Mouse (Mus musculus): Measurements from ENCODE around the gene P2rx5. TPM values are rescaled to one million over a fixed set of nuclear protein-coding genes. Genes with fewer than 3 reads are reported as not detected.

P2rx5 gene
- polyA plus RNA-seq, 1 experiment from 2014 or later: 0.45 TPM

DNA sequence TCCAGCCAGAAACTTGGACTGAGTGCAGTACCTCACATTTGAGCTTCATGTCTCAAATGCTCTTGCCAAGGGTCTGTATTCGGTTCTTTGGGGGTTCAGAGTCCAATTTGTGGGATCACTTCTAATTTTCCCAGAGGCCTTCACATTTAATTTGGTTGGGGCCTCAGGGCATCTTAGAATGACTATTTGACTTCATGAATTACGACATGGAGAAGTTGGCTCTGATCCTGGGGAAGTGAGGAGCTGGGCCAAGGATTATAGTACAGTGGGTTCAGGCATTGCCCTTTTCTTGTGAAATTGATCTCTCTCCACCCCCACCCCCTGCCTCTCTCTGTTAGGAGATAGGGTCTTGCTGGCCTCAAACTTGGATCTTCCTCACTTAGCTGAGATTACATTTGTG is 40.8 kb downstream of the P2rx5 start:
- Histone ChIP-seq H3K27ac (replicated peaks) (peak overlapping the region; percentile 38; the same call in 1 of the 2 replicates), H3K36me3 (peaks cover 2% of the 10 kb centered on the region; the same call in 1 of the 2 replicates), H3K4me1 (replicated peaks) (peaks cover 27% of the 10 kb centered on the region), H3K9ac (no peak overlapping the region), H3K27me3 (no peaks in the 10 kb centered on the region), H3K9me3 (no peaks in the 10 kb centered on the region), H3K4me3 (no peak overlapping the region), H3K4me2 (no peak overlapping the region)
- no peak for ATAC-seq (ENCODE audit: low read depth)
- WGBS: 76% methylated on average over 2 of the region's 2 CpGs

GRCm38 (mm10) chr11:73201597-73201996 is 41.4 kb downstream of the P2rx5 start:
- H3K9me3 ChIP-seq: no peaks in the 10 kb centered on the region
- no peak overlapping the region for H3K9ac ChIP-seq
- H3K4me3 ChIP-seq: no peak overlapping the region
- WGBS: 36% methylated on average over 4 of the region's 4 CpGs
- no peaks in the 10 kb centered on the region for H3K36me3 ChIP-seq
- ATAC-seq (ENCODE audit: low read depth): no peak
- H3K27ac ChIP-seq (replicated peaks): no peak overlapping the region
- no peak overlapping the region for H3K4me2 ChIP-seq
- H3K27me3 ChIP-seq: no peaks in the 10 kb centered on the region
- H3K4me1 ChIP-seq (replicated peaks): peaks cover 30% of the 10 kb centered on the region

DNA sequence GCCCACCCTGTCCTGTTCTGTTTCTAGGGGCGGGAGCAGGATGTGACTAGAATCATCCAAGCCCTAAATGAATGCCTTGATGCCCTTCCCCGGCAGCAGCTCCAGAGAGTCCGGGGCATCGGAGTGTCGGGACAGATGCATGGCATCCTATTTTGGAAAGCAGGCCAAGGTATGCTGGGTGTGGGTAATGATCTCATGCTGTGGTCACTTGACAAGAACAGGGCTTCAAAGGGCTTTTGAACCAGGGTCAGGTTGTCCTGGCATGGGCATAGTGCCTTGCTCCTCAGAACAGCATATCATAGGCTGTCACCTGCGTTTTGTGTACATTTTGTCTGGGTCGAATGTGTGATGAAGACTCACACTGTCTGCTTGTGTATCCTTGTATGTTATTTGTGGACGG is 43.7 kb downstream of the P2rx5 start:
- Histone ChIP-seq H3K4me2 (no peak overlapping the region), H3K27me3 (no peaks in the 10 kb centered on the region), H3K9ac (no peak overlapping the region), H3K27ac (replicated peaks) (no peak overlapping the region), H3K36me3 (no peaks in the 10 kb centered on the region), H3K4me3 (no peak overlapping the region), H3K9me3 (no peaks in the 10 kb centered on the region), H3K4me1 (replicated peaks) (peaks cover 13% of the 10 kb centered on the region)
- ATAC-seq (ENCODE audit: low read depth): no peak
- WGBS: 85% methylated on average over 8 of the region's 8 CpGs

GRCm38 (mm10) chr11:73205194-73205593 is 45.0 kb downstream of the P2rx5 start:
- H3K4me1 ChIP-seq (replicated peaks): 0 out of 2 replicates have a peak, but pooled peaks cover 7% of the 10 kb centered on the region
- no peaks in the 10 kb centered on the region for H3K9me3 ChIP-seq
- no peaks in the 10 kb centered on the region for H3K27me3 ChIP-seq
- H3K27ac ChIP-seq (replicated peaks): no peak overlapping the region
- H3K4me2 ChIP-seq: no peak overlapping the region
- H3K9ac ChIP-seq: no peak overlapping the region
- WGBS: 74% methylated on average over 7 of the region's 7 CpGs
- no peak for ATAC-seq (ENCODE audit: low read depth)
- H3K36me3 ChIP-seq: no peaks in the 10 kb centered on the region
- H3K4me3 ChIP-seq: no peak overlapping the region

- 0 out of 2 replicates have a peak, but pooled peaks cover 7% of the 10 kb centered on the region for H3K4me1 ChIP-seq (replicated peaks)
- no peak overlapping the region for H3K4me2 ChIP-seq
- ATAC-seq (ENCODE audit: low read depth): no peak
- 89% methylated on average over 2 of the region's 2 CpGs for WGBS
- H3K4me3 ChIP-seq: no peak overlapping the region
- no peaks in the 10 kb centered on the region for H3K9me3 ChIP-seq
- no peak overlapping the region for H3K9ac ChIP-seq
- no peaks in the 10 kb centered on the region for H3K27me3 ChIP-seq
- no peak overlapping the region for H3K27ac ChIP-seq (replicated peaks)
- no peaks in the 10 kb centered on the region for H3K36me3 ChIP-seq
These were observed 47.4 kb downstream of the P2rx5 start for GRCm38 (mm10) chr11:73207621-73208020.

DNA sequence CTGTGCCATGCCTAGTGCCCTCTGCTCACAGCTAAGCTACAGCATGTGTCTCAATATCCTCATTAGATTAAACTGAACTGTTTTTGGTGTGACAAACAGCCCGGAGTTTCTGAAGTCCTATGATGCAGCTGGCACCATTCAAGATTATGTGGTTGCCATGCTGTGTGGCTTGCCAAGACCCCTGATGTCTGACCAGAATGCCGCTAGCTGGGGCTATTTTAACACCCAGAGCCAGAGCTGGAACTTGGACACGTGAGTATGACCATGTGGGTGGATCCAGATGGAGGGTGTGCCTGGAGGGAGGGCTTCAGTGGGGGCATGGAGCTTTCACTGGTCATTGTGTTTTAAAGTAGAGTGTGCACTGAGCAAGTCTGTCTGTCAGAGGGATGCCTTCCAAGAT is 53.7 kb downstream of the P2rx5 start:
- Histone ChIP-seq H3K4me3 (no peak overlapping the region), H3K9ac (no peak overlapping the region), H3K27me3 (no peaks in the 10 kb centered on the region), H3K4me2 (no peak overlapping the region), H3K9me3 (no peaks in the 10 kb centered on the region), H3K36me3 (no peaks in the 10 kb centered on the region), H3K4me1 (replicated peaks) (no peaks in the 10 kb centered on the region), H3K27ac (replicated peaks) (no peak overlapping the region)
- WGBS: 79% methylated on average over 3 of the region's 3 CpGs
- ATAC-seq (ENCODE audit: low read depth): no peak

GRCm38 (mm10) chr11:73219671-73220070 is 59.5 kb downstream of the P2rx5 start:
- WGBS: 69% methylated on average over 2 of the region's 2 CpGs
- ATAC-seq (ENCODE audit: low read depth): no peak
- Histone ChIP-seq H3K9ac (no peak overlapping the region), H3K4me2 (no peak overlapping the region), H3K4me3 (no peak overlapping the region), H3K27ac (replicated peaks) (no peak overlapping the region), H3K27me3 (no peaks in the 10 kb centered on the region), H3K36me3 (no peaks in the 10 kb centered on the region), H3K4me1 (replicated peaks) (no peaks in the 10 kb centered on the region), H3K9me3 (no peaks in the 10 kb centered on the region)

- Histone ChIP-seq H3K27me3 (no peaks in the 10 kb centered on the region), H3K9ac (no peak overlapping the region), H3K27ac (replicated peaks) (no peak overlapping the region), H3K4me1 (replicated peaks) (no peaks in the 10 kb centered on the region), H3K36me3 (no peaks in the 10 kb centered on the region), H3K4me3 (no peak overlapping the region), H3K4me2 (no peak overlapping the region), H3K9me3 (no peaks in the 10 kb centered on the region)
- ATAC-seq (ENCODE audit: low read depth): no peak
- WGBS: 88% methylated on average over 1 of the region's 1 CpGs
These were observed 60.4 kb downstream of the P2rx5 start for GRCm38 (mm10) chr11:73220651-73221050.

Other genes starting within 250 kb of the P2rx5 start
- 0.80 and 1.3 TPM in 2 replicates for gene Atp2a3, start 199.3 kb upstream of the P2rx5 start, polyA plus RNA-seq (2015; fragmentation: Nextera tagmentation; extraction: Ambion mirVana)
- gene P2rx1, start 161.3 kb upstream of the P2rx5 start, polyA plus RNA-seq (2015; fragmentation: Nextera tagmentation; extraction: Ambion mirVana): 0.38 and 0.96 TPM in 2 replicates
- 18.7 and 20.9 TPM in 2 replicates for gene Camkk1, start 141.4 kb upstream of the P2rx5 start, polyA plus RNA-seq (2015; fragmentation: Nextera tagmentation; extraction: Ambion mirVana)
- 11.6 and 14.1 TPM in 2 replicates for gene Ncbp3, start 112.6 kb upstream of the P2rx5 start, polyA plus RNA-seq (2015; fragmentation: Nextera tagmentation; extraction: Ambion mirVana)
- 0.14 and 0.17 TPM in 2 replicates for gene Itgae, start 69.8 kb upstream of the P2rx5 start, polyA plus RNA-seq (2015; fragmentation: Nextera tagmentation; extraction: Ambion mirVana)
- 2.9 and 4.8 TPM in 2 replicates for gene Haspin, start 22.1 kb upstream of the P2rx5 start, polyA plus RNA-seq (2015; fragmentation: Nextera tagmentation; extraction: Ambion mirVana)
- gene Emc6, start 16.6 kb downstream of the P2rx5 start, polyA plus RNA-seq (2015; fragmentation: Nextera tagmentation; extraction: Ambion mirVana): 130 and 132 TPM in 2 replicates
- gene Tax1bp3, start 16.7 kb downstream of the P2rx5 start, polyA plus RNA-seq (2015; fragmentation: Nextera tagmentation; extraction: Ambion mirVana): 190 and 197 TPM in 2 replicates
- gene Ctns, start 38.6 kb downstream of the P2rx5 start, polyA plus RNA-seq (2015; fragmentation: Nextera tagmentation; extraction: Ambion mirVana): 21.2 and 23.1 TPM in 2 replicates
- gene Shpk, start 39.0 kb downstream of the P2rx5 start, polyA plus RNA-seq (2015; fragmentation: Nextera tagmentation; extraction: Ambion mirVana): 2.4 and 3.5 TPM in 2 replicates
- gene Trpv1, start 73.9 kb downstream of the P2rx5 start, polyA plus RNA-seq (2015; fragmentation: Nextera tagmentation; extraction: Ambion mirVana): 5.8 and 11.5 TPM in 2 replicates
- 0.17 and 0.20 TPM in 2 replicates for gene Trpv3, start 107.0 kb downstream of the P2rx5 start, polyA plus RNA-seq (2015; fragmentation: Nextera tagmentation; extraction: Ambion mirVana)
- gene Aspa, start 169.2 kb downstream of the P2rx5 start, polyA plus RNA-seq (2015; fragmentation: Nextera tagmentation; extraction: Ambion mirVana): 1.1 and 3.2 TPM in 2 replicates
- gene Gm49340, start 169.3 kb downstream of the P2rx5 start, polyA plus RNA-seq (2015; fragmentation: Nextera tagmentation; extraction: Ambion mirVana): not detected in 2 replicates
- 0.25 TPM in 1 of 2 replicates, not detected in the other for gene Spata22, start 169.3 kb downstream of the P2rx5 start, polyA plus RNA-seq (2015; fragmentation: Nextera tagmentation; extraction: Ambion mirVana)
- gene Olfr20, start 190.4 kb downstream of the P2rx5 start, polyA plus RNA-seq (2015; fragmentation: Nextera tagmentation; extraction: Ambion mirVana): not detected in 2 replicates
- gene Olfr376, start 210.8 kb downstream of the P2rx5 start, polyA plus RNA-seq (2015; fragmentation: Nextera tagmentation; extraction: Ambion mirVana): not detected in 2 replicates
- not detected in 2 replicates for gene Olfr1, start 239.2 kb downstream of the P2rx5 start, polyA plus RNA-seq (2015; fragmentation: Nextera tagmentation; extraction: Ambion mirVana)

All from neural tube, embryonic 13.5 days (tissue).